Mouse (Mus musculus) MEL (cell line): ENCODE measurements around the gene Clmp. TPM values are rescaled to one million over a fixed set of nuclear protein-coding genes. Genes with fewer than 3 reads are reported as not detected.

ENCODE experiments used
- DNase-seq: peaks from one replicate; pipeline ENCODE4 v3.0.0; 2011; ENCODE audit warnings: low read depth, low spot score
- H3K27ac ChIP-seq: 2 replicates; pipeline ENCODE4 v1.5.1; 2012; ENCODE audit warnings: low read depth, mild to moderate bottlenecking, control low read depth, low read length, moderate library complexity; ENCODE audit not compliant: control insufficient read depth
- H3K27me3 ChIP-seq, 2 experiments: fragments of 150-350 bp in 1 of 2; sonication (generic) in 1 of 2; 2 replicates each; pipeline ENCODE4 v1.6.1; 2012; ENCODE audit warnings: low read length in 2 of 2, mild to moderate bottlenecking in 2 of 2, improper control_type of control experiment in 1 of 2, moderate library complexity in 1 of 2; ENCODE audit not compliant: insufficient read depth in 2 of 2, control insufficient read depth in 1 of 2
- H3K36me3 ChIP-seq, 2 experiments: 2 replicates each; pipeline ENCODE4 v1.6.1; 2012 to 2014; ENCODE audit warnings: low read length in 2 of 2, improper control_type of control experiment in 1 of 2, inconsistent platforms in 1 of 2, mild to moderate bottlenecking in 1 of 2; ENCODE audit not compliant: insufficient read depth in 2 of 2, control insufficient read depth in 1 of 2
- H3K4me1 ChIP-seq, 2 experiments: fragments of 150-350 bp in 1 of 2; sonication (generic) in 1 of 2; 2 replicates each; pipeline ENCODE4 v1.6.1; 2012; ENCODE audit warnings: low read length in 2 of 2, improper control_type of control experiment in 1 of 2, mild to moderate bottlenecking in 1 of 2; ENCODE audit not compliant: insufficient read depth in 2 of 2, control insufficient read depth in 1 of 2
- H3K4me3 ChIP-seq, 2 experiments: fragments of 150-350 bp in 1 of 2; sonication (generic) in 1 of 2; 2 replicates each; pipeline ENCODE4 v1.5.1; 2012; ENCODE audit warnings: low read depth in 2 of 2, low read length in 2 of 2, mild to moderate bottlenecking in 2 of 2, moderate library complexity in 2 of 2, control low read depth in 1 of 2, improper control_type of control experiment in 1 of 2; ENCODE audit not compliant: control insufficient read depth in 1 of 2, insufficient read depth in 1 of 2
- H3K79me2 ChIP-seq: 2 replicates; pipeline ENCODE4 v1.6.1; 2012; ENCODE audit warnings: mild to moderate bottlenecking, low read length, moderate library complexity; ENCODE audit not compliant: control insufficient read depth, poor library complexity, insufficient read depth
- H3K9ac ChIP-seq: 2 replicates; pipeline ENCODE4 v1.6.1; 2012; ENCODE audit warnings: low read depth, mild to moderate bottlenecking, control low read depth, low read length, moderate library complexity; ENCODE audit not compliant: control insufficient read depth, poor library complexity, severe bottlenecking
- H3K9me3 ChIP-seq: fragments of 150-350 bp; sonication (generic); replicated peaks from 2 replicates; pipeline ENCODE4 v1.6.1; 2012; ENCODE audit warnings: mild to moderate bottlenecking, low read length, improper control_type of control experiment, moderate library complexity; ENCODE audit not compliant: insufficient read depth
- CHD1 ChIP-seq: IDR thresholded peaks from 2 replicates; pipeline ENCODE4 v1.6.1; 2012; ENCODE audit warnings: low read depth, mild to moderate bottlenecking, inconsistent platforms, low read length, improper control_type of control experiment
- CTCF ChIP-seq, 3 experiments: IDR thresholded peaks in 2 of 3; conservative IDR thresholded peaks in 1 of 3; 2 replicates each; pipeline ENCODE4 v1.5.1; 2011 to 2012; ENCODE audit warnings: low read length in 3 of 3, low read depth in 2 of 3, mild to moderate bottlenecking in 2 of 3, improper control_type of control experiment in 1 of 3, inconsistent platforms in 1 of 3, mixed read lengths in 1 of 3, moderate library complexity in 1 of 3; ENCODE audit not compliant: control insufficient read depth in 1 of 3, insufficient read depth in 1 of 3, poor library complexity in 1 of 3, severe bottlenecking in 1 of 3
- E2F4 ChIP-seq: IDR thresholded peaks from 2 replicates; pipeline ENCODE4 v1.6.1; 2011; ENCODE audit warnings: low read depth, low read length, improper control_type of control experiment, borderline replicate concordance
- ELF1 ChIP-seq: IDR thresholded peaks from 2 replicates; pipeline ENCODE4 v1.6.1; 2014; ENCODE audit warnings: low read depth, mild to moderate bottlenecking, inconsistent platforms, low read length, improper control_type of control experiment, moderate library complexity
- EP300 ChIP-seq, 2 experiments: IDR thresholded peaks; 2 replicates each; pipeline ENCODE4 v1.6.1; 2011; ENCODE audit warnings: improper control_type of control experiment in 2 of 2, low read length in 2 of 2, low read depth in 1 of 2, mild to moderate bottlenecking in 1 of 2
- ETS1 ChIP-seq: IDR thresholded peaks from 2 replicates; pipeline ENCODE4 v1.6.1; 2012; ENCODE audit warnings: low read depth, mild to moderate bottlenecking, inconsistent platforms, low read length, improper control_type of control experiment, moderate library complexity
- GABPA ChIP-seq: IDR thresholded peaks from 2 replicates; pipeline ENCODE4 v1.6.1; 2012; ENCODE audit warnings: low read depth, mild to moderate bottlenecking, inconsistent platforms, low read length, improper control_type of control experiment, moderate library complexity
- GATA1 ChIP-seq: IDR thresholded peaks from 2 replicates; pipeline ENCODE4 v1.6.1; 2011; ENCODE audit warnings: low read depth, low read length, improper control_type of control experiment
- MAFK ChIP-seq: IDR thresholded peaks from 2 replicates; pipeline ENCODE4 v1.6.1; 2011; ENCODE audit warnings: low read depth, mild to moderate bottlenecking, low read length, improper control_type of control experiment, borderline replicate concordance
- MAX ChIP-seq: IDR thresholded peaks from 2 replicates; pipeline ENCODE4 v1.6.1; 2011; ENCODE audit warnings: low read length, improper control_type of control experiment
- MYB ChIP-seq: IDR thresholded peaks from 2 replicates; pipeline ENCODE4 v1.6.1; 2011; ENCODE audit warnings: mild to moderate bottlenecking, low read depth, low read length, improper control_type of control experiment
- NELFE ChIP-seq: IDR thresholded peaks from 2 replicates; pipeline ENCODE4 v1.6.1; 2011; ENCODE audit warnings: low read depth, low read length, improper control_type of control experiment
- NRF1 ChIP-seq: IDR thresholded peaks from 2 replicates; pipeline ENCODE4 v1.6.1; 2014; ENCODE audit warnings: low read depth, mild to moderate bottlenecking, inconsistent platforms, low read length, improper control_type of control experiment, moderate library complexity; ENCODE audit not compliant: poor library complexity, insufficient read depth, severe bottlenecking
- POLR2AphosphoS5 ChIP-seq: IDR thresholded peaks from 2 replicates; pipeline ENCODE4 v1.6.1; 2012; ENCODE audit warnings: low read depth, borderline replicate concordance, mild to moderate bottlenecking, inconsistent platforms, low read length, moderate library complexity, mixed read lengths
- RCOR1 ChIP-seq: IDR thresholded peaks from 2 replicates; pipeline ENCODE4 v1.6.1; 2012; ENCODE audit warnings: low read depth, mild to moderate bottlenecking, inconsistent platforms, low read length, improper control_type of control experiment
- SIN3A ChIP-seq: IDR thresholded peaks from 2 replicates; pipeline ENCODE4 v1.6.1; 2012; ENCODE audit warnings: low read length, improper control_type of control experiment, inconsistent platforms
- TAL1 ChIP-seq: IDR thresholded peaks from 2 replicates; pipeline ENCODE4 v1.6.1; 2012; ENCODE audit warnings: mild to moderate bottlenecking, inconsistent platforms, low read length, moderate library complexity, mixed read lengths
- TBP ChIP-seq: IDR thresholded peaks from 2 replicates; pipeline ENCODE4 v1.8.0; 2011; ENCODE audit warnings: low read depth, low read length, improper control_type of control experiment
- TCF12 ChIP-seq: IDR thresholded peaks from 2 replicates; pipeline ENCODE4 v1.6.1; 2014; ENCODE audit warnings: low read depth, mild to moderate bottlenecking, inconsistent platforms, low read length, improper control_type of control experiment, moderate library complexity
- UBTF ChIP-seq: IDR thresholded peaks from 2 replicates; pipeline ENCODE4 v1.6.1; 2012; ENCODE audit warnings: low read depth, mild to moderate bottlenecking, inconsistent platforms, low read length, improper control_type of control experiment, moderate library complexity, borderline replicate concordance; ENCODE audit not compliant: insufficient read depth
- USF1 ChIP-seq: IDR thresholded peaks from 2 replicates; pipeline ENCODE4 v1.6.1; 2014; ENCODE audit warnings: low read depth, mild to moderate bottlenecking, inconsistent platforms, low read length, improper control_type of control experiment, moderate library complexity
- ZKSCAN1 ChIP-seq: IDR thresholded peaks from 2 replicates; pipeline ENCODE4 v1.6.1; 2012; ENCODE audit warnings: low read depth, mild to moderate bottlenecking, inconsistent platforms, low read length, improper control_type of control experiment, moderate library complexity
- ZMIZ1 ChIP-seq: IDR thresholded peaks from 2 replicates; pipeline ENCODE4 v1.6.1; 2012; ENCODE audit warnings: low read depth, mild to moderate bottlenecking, inconsistent platforms, low read length, improper control_type of control experiment, moderate library complexity
- ZNF384 ChIP-seq: IDR thresholded peaks from 2 replicates; pipeline ENCODE4 v1.6.1; 2012; ENCODE audit warnings: low read depth, mild to moderate bottlenecking, inconsistent platforms, low read length, improper control_type of control experiment
- polyA plus RNA-seq, 2 experiments: library from polyadenylated mRNA; stranded (reverse) in 1 of 2; unstranded in 1 of 2; fragments of >175 nt in 1 of 2; fragments of >200 nt in 1 of 2; gene quantifications; 2 replicates each; pipeline versions ENCODE4 v1.2.1 to v1.2.4; 2012; ENCODE audit warnings: low replicate concordance in 2 of 2, low read depth in 1 of 2; ENCODE audit not compliant: insufficient read length in 2 of 2, insufficient read depth in 1 of 2, missing spikeins in 1 of 2
- total RNA-seq: library from RNA; depleted of rRNA; stranded (reverse); fragments of 300-350 nt; gene quantifications from 2 replicates; pipeline ENCODE4 v1.2.3, GENCODE M21; 2012

Gene Clmp
- total and polyA plus RNA-seq, 3 experiments = not detected

DNA sequence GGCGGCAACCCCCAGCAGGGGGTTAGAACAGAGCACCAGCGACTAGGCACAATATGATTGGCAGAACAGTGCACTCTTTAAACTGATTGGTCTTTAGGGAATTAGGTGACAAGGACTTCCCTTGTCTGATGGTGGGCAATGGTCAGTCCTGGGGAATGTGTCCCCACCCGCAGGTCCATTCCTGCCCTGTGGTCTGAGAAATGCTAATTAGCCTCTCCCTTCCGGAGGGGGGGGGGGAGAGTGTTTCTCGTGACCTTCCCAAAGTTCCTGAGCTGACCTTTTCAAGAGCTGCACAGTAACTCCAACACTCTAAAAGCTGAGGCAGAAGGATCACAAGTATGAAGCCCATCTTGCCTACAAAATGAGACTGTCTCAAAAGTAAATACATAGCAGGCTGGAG lies 108.5 kb downstream of the Clmp start:
- TF ChIP-seq UBTF (no peak), TAL1 (no peak), CHD1 (no peak), ELF1 (no peak), MAX (no peak), POLR2AphosphoS5 (no peak), ZNF384 (no peak), ZKSCAN1 (no peak), ETS1 (no peak), EP300 (IDR thresholded peaks at IDR 0.05; ENCODE audit: low read depth in 1 of 2, low read length in 2 of 2) (no peak), NELFE (no peak), ZMIZ1 (no peak), SIN3A (no peak)
- no peak for DNase-seq
- Histone ChIP-seq H3K4me3 (no peak overlapping the region), H3K27me3 (no peaks in the 10 kb centered on the region; a peak in 3 of 4 replicates), H3K9me3 (no peaks in the 10 kb centered on the region), H3K36me3 (peaks cover 0 to 15% of the 10 kb centered on the region in 2 experiments; a peak in 2 of 4 replicates), H3K27ac (no peak overlapping the region), H3K4me1 (peaks cover 0 to 14% of the 10 kb centered on the region in 2 experiments; a peak in 2 of 4 replicates), H3K9ac (no peak overlapping the region), H3K79me2 (peaks cover 3% of the 10 kb centered on the region; the same call in 1 of the 2 replicates)

DNA sequence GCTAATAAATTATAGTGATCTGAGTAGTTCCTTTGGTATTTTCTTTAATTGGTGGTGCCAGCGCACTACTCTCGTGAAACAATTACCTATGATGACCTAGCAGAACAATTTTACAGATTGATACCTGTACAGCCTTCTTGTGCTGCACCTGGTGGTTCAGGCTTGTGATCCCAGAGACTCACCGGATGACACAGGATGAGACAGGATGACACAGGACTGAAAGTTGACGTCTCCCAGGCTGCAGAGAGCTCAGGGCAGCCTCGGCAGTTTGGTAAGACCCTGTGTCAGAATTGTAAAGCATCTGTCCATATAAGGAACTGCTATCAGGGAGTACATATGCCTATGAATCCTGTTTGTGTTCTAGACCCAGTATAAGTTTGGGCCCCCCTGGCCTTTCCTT lies 109.2 kb downstream of the Clmp start:
- no peak for DNase-seq
- H3K9ac ChIP-seq = no peak overlapping the region
- H3K4me3 ChIP-seq = no peak overlapping the region
- peaks cover 0 to 16% of the 10 kb centered on the region in 2 experiments; a peak in 2 of 4 replicates for H3K36me3 ChIP-seq
- H3K79me2 ChIP-seq = peaks cover 4% of the 10 kb centered on the region; the same call in 1 of the 2 replicates
- H3K27ac ChIP-seq = no peak overlapping the region
- H3K9me3 ChIP-seq = no peaks in the 10 kb centered on the region
- H3K4me1 ChIP-seq = peaks cover 0 to 14% of the 10 kb centered on the region in 2 experiments; a peak in 2 of 4 replicates
- TF ChIP-seq TCF12 (no peak), CTCF (IDR thresholded peaks at IDR 0.05 in 2 of 3, conservative IDR thresholded peaks at IDR 0.05 in 1 of 3; ENCODE audit: control insufficient read depth in 1 of 3, insufficient read depth in 1 of 3, low read depth in 2 of 3, low read length in 3 of 3, poor library complexity in 1 of 3, severe bottlenecking in 1 of 3) (no peak), E2F4 (no peak), MAFK (no peak), CHD1 (no peak), NRF1 (no peak), TBP (no peak), ZKSCAN1 (no peak), USF1 (no peak), RCOR1 (no peak), GATA1 (no peak), SIN3A (no peak), TAL1 (no peak), MYB (no peak), NELFE (no peak), GABPA (no peak)
- no peaks in the 10 kb centered on the region; a peak in 2 of 4 replicates for H3K27me3 ChIP-seq
